Mouse (Mus musculus) lung, postnatal 0 days (tissue): ENCODE results near the gene 1700102P08Rik. TPM values are rescaled to one million over a fixed set of nuclear protein-coding genes. Genes with fewer than 3 reads are reported as not detected.

Source experiments
- ATAC-seq: fragments of 200-750 bp; cut with Nextera tagmentation; 2 replicates; pipeline ENCODE4 v1.8.0; 2017; ENCODE audit warnings: moderate library complexity
- DNase-seq: peaks from one replicate; pipeline ENCODE4 v3.0.0-alpha.2; 2016; ENCODE audit warnings: low spot score
- H3K27ac ChIP-seq: fragments of 300-500 bp; sonication (generic); 2 replicates; pipeline ENCODE4 v1.5.1; 2014; ENCODE audit warnings: antibody characterized with exemption, mild to moderate bottlenecking, low read length, mixed read lengths
- H3K27me3 ChIP-seq: fragments of 300-500 bp; sonication (generic); replicated peaks from 2 replicates; pipeline ENCODE4 v1.6.1; 2014; ENCODE audit warnings: low read length, mixed read lengths; ENCODE audit not compliant: insufficient read depth
- H3K36me3 ChIP-seq: fragments of 300-500 bp; sonication (generic); 2 replicates; pipeline ENCODE4 v1.6.1; 2014; ENCODE audit warnings: low read length, mixed read lengths; ENCODE audit not compliant: insufficient read depth
- H3K4me1 ChIP-seq: fragments of 300-500 bp; sonication (generic); 2 replicates; pipeline ENCODE4 v1.6.1; 2014; ENCODE audit warnings: antibody characterized with exemption, low read depth, low read length, mixed read lengths; ENCODE audit not compliant: insufficient read depth
- H3K4me2 ChIP-seq: fragments of 300-500 bp; sonication (generic); replicated peaks from 2 replicates; pipeline ENCODE4 v1.6.1; 2014; ENCODE audit warnings: low read depth, mild to moderate bottlenecking, low read length, moderate library complexity, mixed read lengths
- H3K4me3 ChIP-seq: fragments of 300-500 bp; sonication (generic); 2 replicates; pipeline ENCODE4 v1.5.1; 2014; ENCODE audit warnings: low read depth, low read length
- H3K9ac ChIP-seq: fragments of 300-500 bp; sonication (generic); replicated peaks from 2 replicates; pipeline ENCODE4 v1.6.1; 2014; ENCODE audit warnings: low read depth, mild to moderate bottlenecking
- H3K9me3 ChIP-seq: fragments of 300-500 bp; sonication (generic); 2 replicates; pipeline ENCODE4 v1.6.1; 2016; ENCODE audit warnings: low read length, mixed read lengths
- CTCF ChIP-seq: IDR thresholded peaks from 2 replicates; pipeline ENCODE4 v1.5.1; 2016; ENCODE audit warnings: antibody characterized with exemption, mild to moderate bottlenecking
- EP300 ChIP-seq: IDR thresholded peaks from 2 replicates; pipeline ENCODE4 v1.6.1; 2016; ENCODE audit warnings: antibody characterized with exemption, mild to moderate bottlenecking, control low read depth
- WGBS: fragments of 180-500 bp; shearing (Covaris S2); extraction: QIAGEN DNeasy Blood & Tissue Kit; methylation state at CpG from one replicate; pipeline ENCODE4 v1.1.7; 2014; 5-methylcytosine and 5-hydroxymethylcytosine counted together
- polyA plus RNA-seq: library from polyadenylated mRNA; unstranded; fragments of >200 nt; fragmentation: Nextera tagmentation; extraction: Ambion mirVana; gene quantifications from 2 replicates; pipeline ENCODE4 v1.2.1, GENCODE M21; 2015

The 1700102P08Rik gene
- polyA plus RNA-seq, 1 experiment from 2014 or later, result 0.35 TPM

- ATAC-seq, result no peak
- peaks cover 44% of the 10 kb centered on the region for H3K36me3 ChIP-seq
- WGBS, result 84% methylated on average over 4 of the region's 4 CpGs
These were observed 5.8 kb upstream of the 1700102P08Rik start for GRCm38 (mm10) chr9:108386816-108387215.

GRCm38 (mm10) chr9:108388601-108389000 is 4.0 kb upstream of the 1700102P08Rik start:
- Histone ChIP-seq H3K4me2 (no peak overlapping the region), H3K4me1 (no peaks in the 10 kb centered on the region), H3K9ac (no peak overlapping the region), H3K36me3 (peaks cover 41% of the 10 kb centered on the region), H3K9me3 (no peaks in the 10 kb centered on the region), H3K27me3 (no peaks in the 10 kb centered on the region), H3K27ac (no peak overlapping the region), H3K4me3 (no peak overlapping the region)
- ATAC-seq (no peak), DNase-seq (no peak)
- no peak for TF ChIP-seq CTCF
- no peak for TF ChIP-seq EP300
- 77% methylated on average over 10 of the region's 10 CpGs for WGBS

More at GRCm38 (mm10) chr9:108386816-108387215, 5.8 kb upstream of the 1700102P08Rik start:
- H3K4me2 ChIP-seq, result no peak overlapping the region
- no peak overlapping the region for H3K4me3 ChIP-seq
- H3K9me3 ChIP-seq, result no peaks in the 10 kb centered on the region
- H3K9ac ChIP-seq, result no peak overlapping the region
- DNase-seq, result no peak
- H3K4me1 ChIP-seq, result no peaks in the 10 kb centered on the region
- no peak overlapping the region for H3K27ac ChIP-seq
- TF ChIP-seq EP300 (no peak), CTCF (no peak)
- no peaks in the 10 kb centered on the region for H3K27me3 ChIP-seq

- Histone ChIP-seq H3K9ac (no peak overlapping the region), H3K4me1 (no peaks in the 10 kb centered on the region), H3K4me2 (no peak overlapping the region), H3K9me3 (no peaks in the 10 kb centered on the region), H3K27ac (no peak overlapping the region), H3K36me3 (peaks cover 40% of the 10 kb centered on the region), H3K4me3 (no peak overlapping the region), H3K27me3 (no peaks in the 10 kb centered on the region)
- TF ChIP-seq EP300, result no peak
- no peak for TF ChIP-seq CTCF
- 70% methylated on average over 6 of the region's 6 CpGs for WGBS
- ATAC-seq (no peak), DNase-seq (no peak)
These were observed 3.4 kb upstream of the 1700102P08Rik start for GRCm38 (mm10) chr9:108389220-108389619.

- Histone ChIP-seq H3K9me3 (no peaks in the 10 kb centered on the region), H3K27ac (no peak overlapping the region), H3K4me3 (no peak overlapping the region), H3K36me3 (peaks cover 14% of the 10 kb centered on the region), H3K4me1 (no peaks in the 10 kb centered on the region), H3K9ac (no peak overlapping the region), H3K4me2 (no peak overlapping the region), H3K27me3 (no peaks in the 10 kb centered on the region)
- ATAC-seq (no peak), DNase-seq (no peak)
- TF ChIP-seq EP300 (no peak), CTCF (no peak)
- WGBS, result 91% methylated on average over 6 of the region's 6 CpGs
These were observed 1.6 kb downstream of the 1700102P08Rik start for GRCm38 (mm10) chr9:108394191-108394590.

- ATAC-seq (no peak), DNase-seq (no peak)
- no peak for TF ChIP-seq CTCF
- TF ChIP-seq EP300, result no peak
- H3K4me3 ChIP-seq, result no peak overlapping the region
- H3K9ac ChIP-seq, result no peak overlapping the region
- H3K9me3 ChIP-seq, result no peaks in the 10 kb centered on the region
- H3K27me3 ChIP-seq, result no peaks in the 10 kb centered on the region
- H3K27ac ChIP-seq, result no peak overlapping the region
- WGBS, result 93% methylated on average over 1 of the region's 1 CpGs
- no peak overlapping the region for H3K4me2 ChIP-seq
- peaks cover 14% of the 10 kb centered on the region for H3K36me3 ChIP-seq
- H3K4me1 ChIP-seq, result no peaks in the 10 kb centered on the region
These were observed 2.8 kb downstream of the 1700102P08Rik start for GRCm38 (mm10) chr9:108395427-108395826.

- H3K4me3 ChIP-seq, result no peak overlapping the region
- TF ChIP-seq EP300, result no peak
- no peak for TF ChIP-seq CTCF
These were observed 5.7 kb downstream of the 1700102P08Rik start for GRCm38 (mm10) chr9:108398324-108398723.

More at GRCm38 (mm10) chr9:108398324-108398723, 5.7 kb downstream of the 1700102P08Rik start:
- WGBS, result 87% methylated on average over 3 of the region's 3 CpGs
- ATAC-seq (no peak), DNase-seq (no peak)
- Histone ChIP-seq H3K27me3 (no peaks in the 10 kb centered on the region), H3K9ac (no peak overlapping the region), H3K9me3 (no peaks in the 10 kb centered on the region), H3K36me3 (no peaks in the 10 kb centered on the region), H3K4me1 (no peaks in the 10 kb centered on the region; the same call in 1 of the 2 replicates), H3K27ac (no peak overlapping the region), H3K4me2 (no peak overlapping the region)
